8 mouse cellular contexts compared by ENCODE assay signal in genomic region chr7:45128624-45129246, GRCm38 (mm10). TPM values are rescaled to one million over a fixed set of nuclear protein-coding genes. Genes with fewer than 3 reads are reported as not detected.
A peak's percentile ranks its signal among the peaks of the same experiment; 100 is the strongest.
DNase-seq lines count a peak whose midpoint lies in the region; ATAC-seq and TF ChIP-seq lines count a peak whose summit lies in the region.

Gene Rpl13a (minus strand): TSS chr7:45128761.

- peak within 1 kb of the TSS; percentile 72 for H3K4me3 ChIP-seq in bone marrow macrophage, adult 2 months (ENCODE audit: insufficient read depth, low read length)
- H3K4me3 ChIP-seq in embryonic fibroblast, embryonic 13.5 days (ENCODE audit: insufficient read depth, low read length): peak within 1 kb of the TSS; percentile 99
- peak within 1 kb of the TSS; percentile 99 for H3K4me3 ChIP-seq in kidney, embryonic 14.5 days (ENCODE audit: low read length)
- peak within 1 kb of the TSS; percentile 90 for H3K4me3 ChIP-seq in limb, embryonic 15.5 days

- peak; percentile 99 for DNase-seq in A20 (ENCODE audit: low read depth, low spot score)
- DNase-seq in heart, adult 9 months (ENCODE audit: low spot score in 2 of 2): peak; percentile 100
- DNase-seq in monocyte, adult 2 months (ENCODE audit: low read depth in 1 of 2, low spot score in 2 of 2): peak; percentile 98
- DNase-seq in spleen, postnatal 36 days (ENCODE audit: low spot score in 2 of 2): peak; percentile 99

- peak within 1 kb of the TSS; percentile 94 for H3K4me2 ChIP-seq in kidney, embryonic 14.5 days (replicated peaks; ENCODE audit: low read depth, low read length)
- peak within 1 kb of the TSS; percentile 69 for H3K4me2 ChIP-seq in limb, embryonic 15.5 days

- peak; percentile 95 for ATAC-seq in kidney, embryonic 14.5 days (ENCODE audit: low FRiP score, low TSS enrichment)
- peak; percentile 94 for ATAC-seq in limb, embryonic 15.5 days (ENCODE audit: insufficient number of reproducible peaks, low FRiP score, low TSS enrichment, low read depth)

- peak within 1 kb of the TSS; percentile 86 for H3K27ac ChIP-seq in bone marrow macrophage, adult 2 months (ENCODE audit: insufficient read depth, low read depth, low read length)
- H3K27ac ChIP-seq in embryonic fibroblast, embryonic 13.5 days (ENCODE audit: insufficient read depth, low read length): peak within 1 kb of the TSS; percentile 95
- H3K27ac ChIP-seq in kidney, embryonic 14.5 days (ENCODE audit: low read depth, low read length): peak within 1 kb of the TSS; percentile 95
- peak within 1 kb of the TSS; percentile 91 for H3K27ac ChIP-seq in limb, embryonic 15.5 days

- no peaks in the 10 kb centered on the region for H3K27me3 ChIP-seq in kidney, embryonic 14.5 days (ENCODE audit: control insufficient read depth, insufficient read depth, low read length)
- no peaks in the 10 kb centered on the region for H3K27me3 ChIP-seq in limb, embryonic 15.5 days

- H3K36me3 ChIP-seq in kidney, embryonic 14.5 days (ENCODE audit: control insufficient read depth, insufficient read depth, low read length): peaks cover 27% of the 10 kb centered on the region
- H3K36me3 ChIP-seq in limb, embryonic 15.5 days: peaks cover 26% of the 10 kb centered on the region

- H3K9ac ChIP-seq in kidney, embryonic 14.5 days (ENCODE audit: low read depth, low read length): peak within 1 kb of the TSS; percentile 100
- H3K9ac ChIP-seq in limb, embryonic 15.5 days: peak within 1 kb of the TSS; percentile 96

- H3K4me1 ChIP-seq in bone marrow macrophage, adult 2 months (ENCODE audit: control insufficient read depth, insufficient read depth, low read length): peaks cover 12% of the 10 kb centered on the region
- no peaks in the 10 kb centered on the region for H3K4me1 ChIP-seq in embryonic fibroblast, embryonic 13.5 days (ENCODE audit: control insufficient read depth, insufficient read depth, low read length)
- H3K4me1 ChIP-seq in kidney, embryonic 14.5 days (ENCODE audit: control insufficient read depth, insufficient read depth, low read length): peaks cover 22% of the 10 kb centered on the region
- peaks cover 38% of the 10 kb centered on the region for H3K4me1 ChIP-seq in limb, embryonic 15.5 days

- no peak for TF ChIP-seq POLR2A in bone marrow macrophage, adult 2 months (IDR thresholded peaks at IDR 0.05; ENCODE audit: borderline replicate concordance, low read depth, low read length)
- TF ChIP-seq POLR2A in embryonic fibroblast, embryonic 13.5 days (IDR thresholded peaks at IDR 0.05; ENCODE audit: low read depth, low read length): peak; percentile 97

- 0% methylated on average over 48 of the region's 48 CpGs for WGBS in kidney, embryonic 14.5 days
- WGBS in limb, embryonic 15.5 days: under 1% methylated on average over 48 of the region's 48 CpGs

- no peak for TF ChIP-seq CTCF in bone marrow macrophage, adult 2 months (IDR thresholded peaks at IDR 0.05; ENCODE audit: low read depth, low read length)
- peak; percentile 77; the same call in 1 of the 2 replicates for TF ChIP-seq CTCF in embryonic fibroblast, embryonic 13.5 days (IDR thresholded peaks at IDR 0.05; ENCODE audit: borderline replicate concordance, insufficient read depth, low read length)

- no peaks in the 10 kb centered on the region for H3K9me3 ChIP-seq in kidney, embryonic 14.5 days (ENCODE audit: control insufficient read depth, low read length)
- H3K9me3 ChIP-seq in limb, embryonic 15.5 days: no peaks in the 10 kb centered on the region

RNA-seq across cellular contexts. Expression of gene Rpl13a, which starts in this region (rescaled TPM):
- 1,569 and 1,898 TPM in 2 replicates for polyA plus RNA-seq in bone marrow macrophage, adult 2 months (2012; ENCODE audit: insufficient read depth, insufficient read length, missing spikeins)
- polyA plus RNA-seq in embryonic fibroblast, embryonic 13.5 days (2011; ENCODE audit: insufficient read length, low read depth, missing spikeins): 3,288 and 3,370 TPM in 2 replicates
- polyA plus RNA-seq in kidney, embryonic 14.5 days (2014; fragmentation: Nextera tagmentation; extraction: Ambion mirVana): 1,416 and 1,603 TPM in 2 replicates
- 1,220 and 1,390 TPM in 2 replicates for polyA plus RNA-seq in limb, embryonic 15.5 days (2015; fragmentation: Nextera tagmentation; extraction: Ambion mirVana)

Comparison
In these comparisons a context has a peak if more than half of its experiments do, and no peak if none do; other contexts are left out.
1. Peak in every context shown above with its lines: DNase-seq, ATAC-seq, H3K4me3 ChIP-seq and H3K27ac ChIP-seq.